Mouse (Mus musculus): ENCODE measurements at regions not wholly inside any gene's neighbourhood (a gene's known extent, or its start where the extent isn't known, plus 50 kb on each side); places are given as distances from the start of the nearest gene placed in this dataset.
A peak's percentile ranks its signal among the peaks of the same experiment; 100 is the strongest.

DNA sequence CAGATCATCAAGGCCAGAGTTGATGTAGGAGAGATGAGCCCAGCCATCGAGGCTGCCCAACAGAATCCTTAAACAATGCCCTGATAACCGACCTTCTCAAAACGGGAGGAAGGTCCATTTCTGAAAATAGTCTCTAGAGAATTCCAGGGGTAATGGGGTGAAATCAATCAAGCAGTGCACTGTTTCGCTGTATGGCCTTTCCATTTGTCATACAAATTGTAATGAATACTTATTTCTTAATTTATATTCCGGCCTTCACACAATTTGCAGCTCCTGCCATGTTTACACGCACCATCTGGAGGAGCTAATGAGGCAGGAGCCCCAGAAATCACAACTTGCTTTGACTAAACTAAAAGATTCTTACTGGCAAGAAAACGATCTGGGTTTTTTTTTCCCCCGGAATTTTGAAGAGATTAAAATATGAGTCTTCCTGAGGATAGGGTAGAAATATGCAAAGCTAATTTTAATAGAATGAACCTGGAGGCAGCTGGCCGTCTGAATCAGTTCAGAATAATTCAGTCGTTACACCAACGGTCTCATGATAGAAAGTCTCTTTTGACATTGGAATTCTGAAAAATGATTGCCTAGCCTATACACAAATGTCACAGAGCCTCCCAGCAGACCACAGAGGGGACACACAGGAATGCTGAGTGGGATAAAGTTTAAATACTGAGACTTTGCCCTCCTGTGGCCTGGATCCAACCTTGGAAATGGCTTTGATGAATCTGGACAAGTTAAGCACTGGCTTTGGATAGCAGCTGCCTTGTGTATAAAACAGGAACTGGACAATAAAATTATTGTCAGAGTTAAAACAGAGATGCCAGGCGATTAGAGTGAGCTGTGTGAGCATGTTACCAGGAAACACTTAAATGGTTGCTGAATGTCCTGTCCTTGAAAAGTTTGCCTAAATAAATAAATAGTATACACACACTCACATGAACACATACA, 115.0 kb upstream of the Frem1 start:
- no peak overlapping the region for H3K9ac ChIP-seq (replicated peaks; ENCODE audit: low read length, poor library complexity, severe bottlenecking)
- no peak for TF ChIP-seq CTCF (IDR thresholded peaks at IDR 0.05)
- no peak overlapping the region for H3K4me3 ChIP-seq (ENCODE audit: low read depth, low read length)
- H3K4me1 ChIP-seq (ENCODE audit: insufficient read depth, low read length) = no peaks in the 10 kb centered on the region
- no peaks in the 10 kb centered on the region for H3K36me3 ChIP-seq (ENCODE audit: insufficient read depth, low read length)
- no peak overlapping the region for H3K27ac ChIP-seq (ENCODE audit: low read depth, low read length)
- peak; percentile 19 for DNase-seq (ENCODE audit: low spot score)
- H3K27me3 ChIP-seq (ENCODE audit: insufficient read depth, low read length) = no peaks in the 10 kb centered on the region
- no peak for ATAC-seq (ENCODE audit: low FRiP score)
- no peak overlapping the region for H3K4me2 ChIP-seq (ENCODE audit: low read depth, low read length, poor library complexity, severe bottlenecking)
- WGBS = 63% methylated on average over 12 of the region's 12 CpGs
- no peaks in the 10 kb centered on the region for H3K9me3 ChIP-seq (ENCODE audit: low read length)

GRCm38 (mm10) chr4:83146740-83147139, 94.6 kb upstream of the Frem1 start:
- no peak overlapping the region for H3K27ac ChIP-seq (ENCODE audit: low read depth, low read length)
- H3K4me3 ChIP-seq (ENCODE audit: low read depth, low read length) = no peak overlapping the region
- TF ChIP-seq CTCF (IDR thresholded peaks at IDR 0.05) = no peak
- no peaks in the 10 kb centered on the region for H3K27me3 ChIP-seq (ENCODE audit: insufficient read depth, low read length)
- no peaks in the 10 kb centered on the region for H3K36me3 ChIP-seq (ENCODE audit: insufficient read depth, low read length)
- no peaks in the 10 kb centered on the region for H3K4me1 ChIP-seq (ENCODE audit: insufficient read depth, low read length)
- no peak overlapping the region for H3K4me2 ChIP-seq (ENCODE audit: low read depth, low read length, poor library complexity, severe bottlenecking)
- ATAC-seq (ENCODE audit: low FRiP score) = no peak
- no peak overlapping the region for H3K9ac ChIP-seq (replicated peaks; ENCODE audit: low read length, poor library complexity, severe bottlenecking)
- H3K9me3 ChIP-seq (ENCODE audit: low read length) = no peaks in the 10 kb centered on the region
- 85% methylated on average over 3 of the region's 3 CpGs for WGBS
- no peak for DNase-seq (ENCODE audit: low spot score)

DNA sequence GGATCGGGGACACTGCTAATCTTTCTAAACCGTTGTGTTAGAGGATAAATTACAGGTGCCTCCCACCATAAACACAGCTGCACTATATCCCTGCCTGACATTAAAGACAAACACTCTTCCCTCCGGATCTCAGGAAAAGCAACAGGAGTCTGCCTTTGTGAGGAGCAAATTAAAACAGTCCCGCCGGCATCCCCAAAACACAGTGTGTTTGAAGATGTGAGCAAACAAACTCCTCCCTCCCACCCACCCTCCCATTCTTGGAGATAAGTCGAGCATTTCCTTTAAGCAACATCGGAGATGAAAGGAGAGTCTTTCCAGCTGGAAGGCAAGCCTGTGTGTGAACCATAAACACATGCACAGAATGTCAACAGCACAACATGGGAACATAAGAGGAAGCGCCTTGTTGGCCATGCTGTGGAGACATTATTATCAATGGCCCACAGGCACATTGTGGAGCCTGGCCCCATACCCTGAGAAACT, 93.6 kb upstream of the Frem1 start:
- Histone ChIP-seq H3K27ac (ENCODE audit: low read depth, low read length) (no peak overlapping the region), H3K36me3 (ENCODE audit: insufficient read depth, low read length) (no peaks in the 10 kb centered on the region), H3K4me1 (ENCODE audit: insufficient read depth, low read length) (no peaks in the 10 kb centered on the region), H3K4me2 (ENCODE audit: low read depth, low read length, poor library complexity, severe bottlenecking) (no peak overlapping the region), H3K4me3 (ENCODE audit: low read depth, low read length) (no peak overlapping the region), H3K9ac (replicated peaks; ENCODE audit: low read length, poor library complexity, severe bottlenecking) (no peak overlapping the region), H3K9me3 (ENCODE audit: low read length) (no peaks in the 10 kb centered on the region), H3K27me3 (ENCODE audit: insufficient read depth, low read length) (no peaks in the 10 kb centered on the region)
- TF ChIP-seq CTCF (IDR thresholded peaks at IDR 0.05) = no peak
- ATAC-seq (ENCODE audit: low FRiP score) (peak; percentile 44; the same call in 1 of the 2 replicates), DNase-seq (ENCODE audit: low spot score) (no peak)
- WGBS = 11% methylated on average over 8 of the region's 8 CpGs

- H3K9ac ChIP-seq (replicated peaks; ENCODE audit: low read length, poor library complexity, severe bottlenecking) = no peak overlapping the region
- H3K9me3 ChIP-seq (ENCODE audit: low read length) = no peaks in the 10 kb centered on the region
- no peak overlapping the region for H3K4me2 ChIP-seq (ENCODE audit: low read depth, low read length, poor library complexity, severe bottlenecking)
- H3K4me1 ChIP-seq (ENCODE audit: insufficient read depth, low read length) = no peaks in the 10 kb centered on the region
- 0 out of 2 replicates have a peak, but pooled peaks have one; percentile 15 for TF ChIP-seq CTCF (IDR thresholded peaks at IDR 0.05)
- 75% methylated on average over 11 of the region's 11 CpGs for WGBS
- no peak overlapping the region for H3K4me3 ChIP-seq (ENCODE audit: low read depth, low read length)
- H3K27me3 ChIP-seq (ENCODE audit: insufficient read depth, low read length) = no peaks in the 10 kb centered on the region
- no peak for DNase-seq (ENCODE audit: low spot score)
- no peak for ATAC-seq (ENCODE audit: low FRiP score)
- H3K27ac ChIP-seq (ENCODE audit: low read depth, low read length) = no peak overlapping the region
- H3K36me3 ChIP-seq (ENCODE audit: insufficient read depth, low read length) = no peaks in the 10 kb centered on the region
Observed at GRCm38 (mm10) chr4:83144781-83145517, 92.8 kb upstream of the Frem1 start.

DNA sequence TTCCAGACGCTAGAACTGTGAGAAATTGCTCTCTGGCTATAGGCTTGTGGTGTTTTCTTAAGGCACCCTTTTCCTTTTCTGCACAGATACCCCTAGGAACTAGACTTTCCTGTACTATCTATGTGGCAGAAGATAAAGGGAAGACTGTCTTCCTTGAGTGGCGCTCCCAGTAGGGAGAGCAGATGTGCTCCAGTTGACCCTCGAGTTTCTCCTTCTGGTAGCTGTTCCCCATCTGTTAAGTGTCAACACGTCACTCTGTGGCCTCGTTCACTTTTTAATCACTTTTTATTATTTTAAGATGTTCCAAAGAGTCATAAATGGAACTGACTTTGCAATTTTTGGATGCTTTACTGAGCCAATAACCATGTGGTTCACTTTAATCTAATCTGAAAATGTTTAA, 89.6 kb upstream of the Frem1 start:
- no peaks in the 10 kb centered on the region for H3K27me3 ChIP-seq (ENCODE audit: insufficient read depth, low read length)

GRCm38 (mm10) chr4:83122668-83123005, 70.5 kb upstream of the Frem1 start:
- no peak overlapping the region for H3K27ac ChIP-seq (ENCODE audit: low read depth, low read length)
- WGBS = 93% methylated on average over 8 of the region's 8 CpGs
- H3K4me2 ChIP-seq (ENCODE audit: low read depth, low read length, poor library complexity, severe bottlenecking) = no peak overlapping the region
- TF ChIP-seq CTCF (IDR thresholded peaks at IDR 0.05) = no peak
- no peak for DNase-seq (ENCODE audit: low spot score)
- H3K9ac ChIP-seq (replicated peaks; ENCODE audit: low read length, poor library complexity, severe bottlenecking) = no peak overlapping the region
- no peaks in the 10 kb centered on the region for H3K9me3 ChIP-seq (ENCODE audit: low read length)
- no peak for ATAC-seq (ENCODE audit: low FRiP score)
- no peaks in the 10 kb centered on the region for H3K27me3 ChIP-seq (ENCODE audit: insufficient read depth, low read length)
- H3K36me3 ChIP-seq (ENCODE audit: insufficient read depth, low read length) = no peaks in the 10 kb centered on the region
- H3K4me1 ChIP-seq (ENCODE audit: insufficient read depth, low read length) = no peaks in the 10 kb centered on the region
- no peak overlapping the region for H3K4me3 ChIP-seq (ENCODE audit: low read depth, low read length)

More for the DNA sequence above, 89.6 kb upstream of the Frem1 start:
- no peak for ATAC-seq (ENCODE audit: low FRiP score)
- no peaks in the 10 kb centered on the region for H3K4me1 ChIP-seq (ENCODE audit: insufficient read depth, low read length)
- 88% methylated on average over 5 of the region's 5 CpGs for WGBS
- no peak overlapping the region for H3K4me3 ChIP-seq (ENCODE audit: low read depth, low read length)
- H3K9me3 ChIP-seq (ENCODE audit: low read length) = no peaks in the 10 kb centered on the region
- H3K27ac ChIP-seq (ENCODE audit: low read depth, low read length) = no peak overlapping the region
- no peak overlapping the region for H3K4me2 ChIP-seq (ENCODE audit: low read depth, low read length, poor library complexity, severe bottlenecking)
- no peak overlapping the region for H3K9ac ChIP-seq (replicated peaks; ENCODE audit: low read length, poor library complexity, severe bottlenecking)
- DNase-seq (ENCODE audit: low spot score) = no peak
- no peak for TF ChIP-seq CTCF (IDR thresholded peaks at IDR 0.05)
- no peaks in the 10 kb centered on the region for H3K36me3 ChIP-seq (ENCODE audit: insufficient read depth, low read length)
